Mouse (Mus musculus) MEL (cell line): Measurements from ENCODE around the gene Hoxd1.

Experiments
- CHD1 ChIP-seq: IDR thresholded peaks from 2 replicates; pipeline ENCODE4 v1.6.1; 2012; ENCODE audit warnings: low read depth, mild to moderate bottlenecking, inconsistent platforms, low read length, improper control_type of control experiment
- CTCF ChIP-seq, 3 experiments: IDR thresholded peaks in 2 of 3; conservative IDR thresholded peaks in 1 of 3; 2 replicates each; pipeline ENCODE4 v1.5.1; 2011 to 2012; ENCODE audit warnings: low read length in 3 of 3, low read depth in 2 of 3, mild to moderate bottlenecking in 2 of 3, improper control_type of control experiment in 1 of 3, inconsistent platforms in 1 of 3, mixed read lengths in 1 of 3, moderate library complexity in 1 of 3; ENCODE audit not compliant: control insufficient read depth in 1 of 3, insufficient read depth in 1 of 3, poor library complexity in 1 of 3, severe bottlenecking in 1 of 3
- EP300 ChIP-seq, 2 experiments: IDR thresholded peaks; 2 replicates each; pipeline ENCODE4 v1.6.1; 2011; ENCODE audit warnings: improper control_type of control experiment in 2 of 2, low read length in 2 of 2, low read depth in 1 of 2, mild to moderate bottlenecking in 1 of 2
- GABPA ChIP-seq: IDR thresholded peaks from 2 replicates; pipeline ENCODE4 v1.6.1; 2012; ENCODE audit warnings: low read depth, mild to moderate bottlenecking, inconsistent platforms, low read length, improper control_type of control experiment, moderate library complexity
- HCFC1 ChIP-seq: IDR thresholded peaks from 2 replicates; pipeline ENCODE4 v1.6.1; 2012; ENCODE audit warnings: low read depth, mild to moderate bottlenecking, inconsistent platforms, low read length, improper control_type of control experiment, moderate library complexity
- JUND ChIP-seq: IDR thresholded peaks from 2 replicates; pipeline ENCODE4 v1.6.1; 2011; ENCODE audit warnings: low read depth, mild to moderate bottlenecking, improper control_type of control experiment, low read length
- MAFK ChIP-seq: IDR thresholded peaks from 2 replicates; pipeline ENCODE4 v1.6.1; 2011; ENCODE audit warnings: low read depth, mild to moderate bottlenecking, low read length, improper control_type of control experiment, borderline replicate concordance
- MAX ChIP-seq: IDR thresholded peaks from 2 replicates; pipeline ENCODE4 v1.6.1; 2011; ENCODE audit warnings: low read length, improper control_type of control experiment
- POLR2A ChIP-seq, 2 experiments: IDR thresholded peaks; 2 replicates each; pipeline ENCODE4 v1.6.1; 2011 to 2012; ENCODE audit warnings: low read length in 2 of 2, mild to moderate bottlenecking in 2 of 2, control low read depth in 1 of 2, improper control_type of control experiment in 1 of 2, low read depth in 1 of 2, moderate library complexity in 1 of 2; ENCODE audit not compliant: control insufficient read depth in 1 of 2, insufficient read depth in 1 of 2, poor library complexity in 1 of 2
- ZC3H11A ChIP-seq: IDR thresholded peaks from 2 replicates; pipeline ENCODE4 v1.6.1; 2012; ENCODE audit warnings: low read depth, mild to moderate bottlenecking, inconsistent platforms, low read length, improper control_type of control experiment

GRCm38 (mm10) chr2:74781386-74781785 lies 18.6 kb downstream of the Hoxd1 start:
- TF ChIP-seq CHD1 = no peak
- TF ChIP-seq MAFK = no peak
- TF ChIP-seq GABPA = no peak
- TF ChIP-seq HCFC1 = no peak
- TF ChIP-seq MAX = no peak
- TF ChIP-seq ZC3H11A = no peak
- no peak for TF ChIP-seq CTCF (IDR thresholded peaks at IDR 0.05 in 2 of 3, conservative IDR thresholded peaks at IDR 0.05 in 1 of 3; ENCODE audit: control insufficient read depth in 1 of 3, insufficient read depth in 1 of 3, low read depth in 2 of 3, low read length in 3 of 3, poor library complexity in 1 of 3, severe bottlenecking in 1 of 3)
- TF ChIP-seq JUND = no peak
- TF ChIP-seq EP300 (IDR thresholded peaks at IDR 0.05; ENCODE audit: low read depth in 1 of 2, low read length in 2 of 2) = no peak
- no peak for TF ChIP-seq POLR2A (IDR thresholded peaks at IDR 0.05; ENCODE audit: control insufficient read depth in 1 of 2, insufficient read depth in 1 of 2, low read depth in 1 of 2, low read length in 2 of 2, poor library complexity in 1 of 2)
